Mouse (Mus musculus): ENCODE data around the gene Prkar2b. TPM values are rescaled to one million over a fixed set of nuclear protein-coding genes. Genes with fewer than 3 reads are reported as not detected.

Gene Prkar2b
- total RNA-seq, 2 experiments from 2014 or later: 30.7 to 33.6 TPM

DNA sequence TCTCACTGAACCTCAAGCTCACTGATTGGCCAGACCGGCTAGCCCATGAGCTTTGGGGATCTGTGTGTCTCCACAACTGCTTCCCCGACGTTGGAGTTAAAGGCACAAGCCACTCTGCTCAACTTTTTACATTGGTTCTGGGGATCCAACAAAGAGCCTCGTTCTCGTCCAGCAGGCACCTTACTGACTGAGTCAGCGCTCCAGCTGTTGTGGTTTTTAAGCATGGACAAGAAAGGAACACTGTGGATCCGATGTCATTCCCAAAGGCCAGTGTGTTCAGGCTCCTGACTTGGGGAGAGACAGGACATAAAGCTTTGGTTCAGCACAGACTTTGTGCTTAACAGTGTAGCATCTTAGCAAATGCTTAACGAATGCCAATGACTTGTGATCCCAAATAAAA, 89.5 kb downstream of the Prkar2b start:
- DNase-seq (ENCODE audit: low spot score in 2 of 2): no peak

DNA sequence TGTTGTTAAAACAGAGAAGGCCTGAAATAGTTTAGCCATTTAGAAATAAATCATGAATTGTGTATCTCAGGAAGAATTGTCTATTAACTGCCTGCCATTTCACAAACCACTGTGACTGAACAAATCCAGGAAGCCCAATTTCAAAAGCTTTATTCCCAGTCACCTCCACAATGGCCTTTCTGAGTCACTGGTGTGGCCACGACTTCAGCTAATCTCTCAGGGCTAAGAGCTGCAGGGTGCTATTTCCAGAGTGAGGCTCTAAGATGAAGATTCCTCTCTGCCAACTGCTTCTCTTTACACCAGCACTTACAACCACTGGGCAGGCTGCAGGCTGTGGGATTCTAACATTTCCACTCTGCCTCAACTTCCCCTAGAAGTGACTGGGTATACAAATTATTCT, 92.0 kb downstream of the Prkar2b start:
- DNase-seq (ENCODE audit: low spot score in 2 of 2): no peak

DNA sequence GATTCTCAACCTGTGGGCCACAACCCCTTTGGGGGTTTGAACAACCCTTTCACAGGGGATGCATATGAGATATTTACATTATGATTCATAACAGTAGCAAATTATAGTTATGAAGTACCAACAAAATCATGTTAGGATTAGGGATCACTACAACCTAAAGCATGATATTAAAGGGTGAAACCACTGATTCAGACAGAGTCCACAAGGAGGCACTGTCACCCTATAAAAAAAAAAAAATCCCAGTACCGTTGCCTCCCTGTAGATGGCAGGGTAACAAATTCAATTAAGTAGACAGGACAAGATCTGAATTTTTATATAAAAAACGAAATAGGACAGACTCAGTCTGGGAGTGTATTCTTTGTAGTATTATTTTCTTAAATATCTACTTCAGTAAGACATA, 93.6 kb downstream of the Prkar2b start:
- peak in 1 of 2 experiments; percentile 78 for DNase-seq (ENCODE audit: low spot score in 2 of 2)

DNA sequence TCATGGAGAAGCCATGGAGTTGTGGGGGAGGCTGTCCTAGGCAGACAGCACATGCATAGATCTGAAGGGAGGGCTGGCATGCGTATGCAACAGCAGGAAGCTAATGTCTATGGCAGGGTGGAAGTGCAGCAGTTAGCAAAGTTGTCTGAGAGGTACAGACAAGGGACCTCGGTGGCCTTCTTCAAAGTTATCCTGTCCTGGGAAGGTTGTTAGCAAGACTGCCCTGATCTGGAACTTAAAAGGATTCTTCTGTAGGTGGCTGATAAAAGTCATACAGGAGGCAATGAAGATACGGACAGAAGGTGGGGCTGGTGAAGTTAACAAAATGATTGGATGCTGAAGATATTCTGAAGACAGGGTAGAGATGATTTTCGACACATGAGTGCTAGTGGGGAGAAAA, 94.7 kb downstream of the Prkar2b start:
- DNase-seq (ENCODE audit: low spot score in 2 of 2): no peak

DNA sequence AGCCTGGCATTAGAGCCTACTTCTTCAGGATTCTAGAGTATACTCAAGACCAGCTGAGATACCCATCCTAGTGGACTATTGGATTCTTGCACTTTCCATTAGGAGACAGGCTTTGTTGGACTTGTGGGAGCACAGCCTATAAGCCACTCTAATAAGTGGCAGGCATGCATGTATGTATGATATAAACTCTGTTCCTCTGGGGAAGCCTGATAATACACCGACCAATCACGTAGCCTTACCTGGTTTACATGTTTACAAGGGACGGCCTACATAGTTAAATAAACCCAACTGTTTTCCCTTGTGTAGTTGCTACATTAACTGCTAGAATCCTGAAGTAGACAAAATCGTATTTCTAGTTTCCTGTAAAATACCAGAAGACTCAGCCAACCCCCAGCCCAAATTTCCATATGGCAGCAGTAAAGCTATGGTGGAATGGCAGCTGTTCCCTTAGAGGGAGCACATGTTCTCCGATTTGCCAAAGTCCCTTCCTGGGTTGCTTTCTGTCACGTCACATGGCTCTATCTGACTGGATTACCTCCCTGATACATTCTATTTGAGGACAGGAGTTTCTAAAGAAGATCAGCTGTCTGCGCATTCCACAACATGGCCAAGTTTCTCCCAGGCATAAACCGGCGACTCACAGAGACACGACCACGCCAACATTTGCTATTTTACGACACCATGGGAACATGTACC, 95.4 kb downstream of the Prkar2b start:
- DNase-seq (ENCODE audit: low spot score in 2 of 2): peak; percentile 56 to 81

- DNase-seq (ENCODE audit: low spot score in 2 of 2): peak; percentile 40 to 79
Observed at GRCm38 (mm10) chr12:31964074-31964473, 97.0 kb downstream of the Prkar2b start.

GRCm38 (mm10) chr12:31955843-31956242, 105.3 kb downstream of the Prkar2b start:
- no peak for DNase-seq (ENCODE audit: low spot score in 2 of 2)

DNA sequence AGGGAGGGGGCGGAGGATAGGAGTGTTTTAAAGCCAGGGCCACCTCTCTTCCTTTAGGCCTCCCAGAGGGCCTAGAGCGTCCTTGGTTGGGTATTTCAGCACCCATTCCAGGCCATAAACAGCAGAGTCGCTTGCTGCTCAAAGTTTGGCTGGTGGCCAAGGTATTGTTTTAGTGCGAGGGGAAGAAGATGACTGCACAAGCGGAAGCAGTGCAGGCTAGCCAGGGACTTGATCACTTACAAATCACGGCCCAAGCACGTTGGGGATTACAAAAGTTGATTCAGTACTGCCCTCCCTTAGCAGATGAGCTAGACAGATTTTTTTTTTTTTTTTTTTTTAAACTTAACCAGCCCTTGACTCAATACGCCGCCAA, 110.5 kb downstream of the Prkar2b start:
- no peak for DNase-seq (ENCODE audit: low spot score in 2 of 2)

DNA sequence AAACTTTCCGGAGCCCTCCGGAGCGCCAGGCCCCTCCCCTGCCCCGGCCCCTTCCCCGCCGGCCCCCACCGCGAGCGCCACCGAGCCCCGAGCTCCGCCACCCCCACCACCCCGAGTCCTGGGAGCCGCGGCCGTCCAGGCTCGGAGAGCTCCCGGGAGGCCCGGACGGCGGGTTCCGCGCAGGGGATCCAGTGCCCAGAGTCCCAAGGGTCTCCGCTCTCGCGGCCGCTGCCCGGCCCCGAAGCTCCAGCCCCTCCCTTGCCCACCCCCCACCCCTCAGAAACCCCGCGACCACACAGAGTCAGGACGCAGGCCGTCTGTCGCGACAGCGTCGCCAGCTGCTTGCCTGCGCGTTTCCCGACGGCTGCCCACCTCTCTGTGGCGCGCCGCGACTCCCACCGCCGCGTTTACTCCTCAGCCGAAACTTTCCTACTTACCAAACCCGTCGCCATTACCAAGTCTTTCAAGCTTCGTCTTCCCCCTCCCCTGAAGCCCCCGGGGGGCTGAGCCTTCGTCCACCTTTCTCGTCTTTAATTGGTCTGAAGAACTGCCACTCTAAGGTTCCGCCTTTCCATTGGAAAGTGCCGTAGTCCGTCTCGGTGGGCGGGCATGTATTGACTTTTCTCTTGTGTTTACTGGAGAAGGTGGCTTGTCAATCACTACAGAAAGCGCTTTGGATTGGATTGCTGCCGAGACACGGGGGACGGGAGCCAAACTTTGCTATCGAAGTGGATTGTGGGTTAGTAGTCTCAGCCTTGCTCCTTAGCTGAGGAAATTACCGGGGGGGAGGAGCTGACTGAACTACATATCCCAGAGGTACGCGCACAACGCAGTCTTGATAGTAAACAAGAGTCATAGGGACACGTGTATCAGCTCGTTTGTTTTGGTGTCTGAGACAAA, 111.1 kb downstream of the Prkar2b start, which contains the start of gene Hbp1:
TSS of gene Hbp1 (minus strand) at position 777 of the 900 bp plus-strand sequence.
- peak; percentile 100 for DNase-seq (ENCODE audit: low spot score in 2 of 2)

GRCm38 (mm10) chr12:31949193-31949741, 111.8 kb downstream of the Prkar2b start:
- peak; percentile 85 to 93 for DNase-seq (ENCODE audit: low spot score in 2 of 2)

DNA sequence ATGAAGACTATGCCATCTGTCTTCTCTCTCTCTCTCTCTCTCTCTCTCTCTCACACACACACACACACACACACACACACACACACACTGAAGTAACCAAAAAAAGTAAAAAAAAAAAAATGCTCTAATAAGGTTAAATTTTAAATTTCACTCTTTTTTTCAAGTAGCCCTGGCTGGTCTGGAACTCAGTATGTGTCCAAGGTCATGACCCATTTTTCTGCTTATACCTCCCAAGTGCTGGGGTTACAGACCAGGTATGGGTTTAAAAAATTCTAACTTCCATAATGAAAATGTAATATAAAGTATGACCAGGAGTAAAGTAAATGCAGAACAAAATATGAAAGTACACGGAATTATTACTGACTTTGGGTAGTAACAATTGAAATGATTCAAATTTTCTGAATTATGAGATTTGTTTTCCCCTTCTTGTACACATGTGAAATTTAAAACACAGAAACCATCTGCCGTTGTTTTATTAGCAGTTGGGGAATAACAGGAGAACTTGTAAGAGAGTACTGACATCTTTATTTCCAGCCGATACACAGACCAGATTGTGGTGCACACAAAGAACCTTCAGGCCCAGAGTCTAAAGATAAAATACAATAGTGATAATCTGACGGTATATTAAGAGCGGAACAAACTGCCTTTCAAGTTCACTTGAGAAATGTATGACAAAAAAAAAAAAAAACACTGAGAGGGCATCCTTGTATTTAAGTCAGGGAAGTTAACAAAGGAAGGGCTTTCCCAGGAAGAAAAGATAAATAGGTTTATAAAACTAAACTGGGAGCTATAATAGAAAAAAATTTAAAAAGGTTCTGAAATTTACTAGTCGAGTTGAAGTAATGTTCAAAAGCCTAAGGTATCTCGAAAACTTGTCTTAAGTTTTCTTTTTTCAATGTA, 112.7 kb downstream of the Prkar2b start:
- DNase-seq (ENCODE audit: low spot score in 2 of 2): no peak

- no peak for DNase-seq (ENCODE audit: low spot score in 2 of 2)
Observed at GRCm38 (mm10) chr12:31947476-31947875, 113.6 kb downstream of the Prkar2b start.

GRCm38 (mm10) chr12:31944405-31944804, 116.7 kb downstream of the Prkar2b start:
- DNase-seq (ENCODE audit: low spot score in 2 of 2): no peak

GRCm38 (mm10) chr12:31943020-31943654, 118.0 kb downstream of the Prkar2b start:
- no peak for DNase-seq (ENCODE audit: low spot score in 2 of 2)

GRCm38 (mm10) chr12:31939026-31939425, 122.1 kb downstream of the Prkar2b start:
- DNase-seq (ENCODE audit: low spot score in 2 of 2): no peak

DNA sequence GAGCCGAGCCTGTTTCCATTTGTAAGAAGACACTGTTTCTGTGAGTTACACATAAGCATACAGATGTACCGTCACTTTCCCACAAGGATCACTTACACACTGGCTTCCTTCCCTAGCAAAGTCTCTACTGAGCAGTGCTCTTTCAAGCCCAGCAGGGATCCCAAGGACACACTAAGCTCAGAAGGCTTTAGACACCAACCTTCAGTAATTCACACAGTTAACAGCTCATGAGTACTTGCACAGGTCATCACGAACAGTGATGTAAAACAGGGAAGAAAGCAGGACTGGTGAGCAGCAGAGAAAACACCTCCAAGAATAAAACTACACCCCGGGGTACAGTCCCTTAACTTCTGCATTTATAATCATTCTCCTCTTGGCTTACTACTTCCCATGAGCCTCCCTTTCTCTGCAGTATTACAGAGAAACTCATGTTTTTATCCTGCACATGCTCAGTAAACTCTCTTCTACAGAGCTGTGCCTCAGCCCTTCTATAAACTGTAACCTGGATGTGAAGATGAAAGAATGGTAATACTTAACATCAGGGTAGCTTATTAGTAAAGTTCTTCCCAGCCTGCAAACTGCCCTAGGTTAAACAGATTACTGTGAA, 122.6 kb downstream of the Prkar2b start:
- DNase-seq (ENCODE audit: low spot score in 2 of 2): no peak

GRCm38 (mm10) chr12:31937613-31938012, 123.5 kb downstream of the Prkar2b start:
- DNase-seq (ENCODE audit: low spot score in 2 of 2): no peak

DNA sequence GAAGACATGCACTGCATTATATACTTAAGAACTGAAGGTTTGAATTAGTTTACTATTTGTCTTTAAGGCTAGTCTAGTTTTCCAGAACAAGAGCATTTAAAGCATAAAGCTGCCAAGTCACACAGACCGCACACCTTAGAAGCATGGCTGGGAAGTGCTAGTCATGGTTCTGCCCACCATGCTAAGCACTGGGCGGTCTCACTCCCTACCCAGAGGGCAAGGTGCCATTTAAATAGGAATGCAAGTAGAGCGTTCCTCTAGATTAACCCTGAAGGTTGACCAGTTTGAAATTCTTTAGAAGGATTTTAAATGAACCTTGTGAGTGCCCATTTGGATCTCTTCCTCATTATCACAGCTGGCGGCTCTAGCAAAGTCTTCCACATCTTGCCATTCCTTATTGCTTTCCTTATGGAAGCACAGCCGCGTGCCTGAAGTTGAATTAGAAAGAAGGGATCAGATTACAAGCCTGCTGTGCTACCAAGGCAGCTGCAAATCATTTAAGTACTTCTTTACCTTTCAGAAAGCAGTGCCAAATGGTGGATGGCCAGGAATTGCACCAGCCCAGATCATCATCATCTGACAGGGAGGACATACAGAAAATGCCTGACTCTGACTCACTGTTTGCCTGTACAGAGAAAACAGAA, 124.3 kb downstream of the Prkar2b start:
- DNase-seq (ENCODE audit: low spot score in 2 of 2): no peak

GRCm38 (mm10) chr12:31931818-31932217, 129.3 kb downstream of the Prkar2b start:
- no peak for DNase-seq (ENCODE audit: low spot score in 2 of 2)

DNA sequence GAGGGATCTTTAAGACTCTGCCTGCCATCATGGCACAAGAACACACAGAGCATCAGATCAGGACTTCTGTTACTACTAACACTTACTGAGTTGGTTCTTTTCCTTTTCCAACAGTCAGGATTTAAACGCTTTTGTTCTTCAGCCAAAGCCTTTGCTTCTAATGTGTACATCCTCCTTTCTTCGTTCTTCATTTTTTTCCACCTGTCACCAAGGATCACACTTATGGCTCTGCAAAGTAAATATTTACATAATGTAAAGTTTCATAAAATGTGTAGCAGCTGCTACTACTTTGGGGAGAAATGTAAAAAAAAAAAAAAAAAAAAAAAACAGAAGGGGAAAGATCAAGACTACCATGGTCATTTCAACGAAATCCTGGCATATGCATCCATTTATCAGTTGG, 132.6 kb downstream of the Prkar2b start:
- DNase-seq (ENCODE audit: low spot score in 2 of 2): no peak

All from layer of hippocampus, adult 18-20 months (tissue).